Mouse (Mus musculus) intestine, embryonic 14.5 days (tissue): ENCODE results near the gene Col15a1. TPM values are rescaled to one million over a fixed set of nuclear protein-coding genes. Genes with fewer than 3 reads are reported as not detected.

Experiments used
- ATAC-seq: fragments of 200-750 bp; cut with Nextera tagmentation; replicated peaks from 2 replicates; pipeline ENCODE4 v1.8.0; 2017; ENCODE audit warnings: low read depth, moderate number of reproducible peaks, moderate TSS enrichment, moderate library complexity; ENCODE audit not compliant: low FRiP score, low TSS enrichment
- DNase-seq: peaks from one replicate; pipeline ENCODE4 v3.0.0-alpha.2; 2018; ENCODE audit warnings: low spot score
- H3K27ac ChIP-seq: fragments of 300-500 bp; sonication (generic); 2 replicates; pipeline ENCODE4 v1.5.1; 2014; ENCODE audit warnings: low read depth, mild to moderate bottlenecking, control low read depth
- H3K27me3 ChIP-seq: fragments of 300-500 bp; sonication (generic); replicated peaks from 2 replicates; pipeline ENCODE4 v1.6.1; 2014; ENCODE audit warnings: low read length, control low read depth; ENCODE audit not compliant: control insufficient read depth, insufficient read depth
- H3K36me3 ChIP-seq: fragments of 300-500 bp; sonication (generic); 2 replicates; pipeline ENCODE4 v1.6.1; 2014; ENCODE audit warnings: low read length, control low read depth; ENCODE audit not compliant: control insufficient read depth, insufficient read depth
- H3K4me1 ChIP-seq: fragments of 300-500 bp; sonication (generic); replicated peaks from 2 replicates; pipeline ENCODE4 v1.6.1; 2014; ENCODE audit warnings: low read length, control low read depth, mixed read lengths; ENCODE audit not compliant: control insufficient read depth, insufficient read depth
- H3K4me2 ChIP-seq: fragments of 300-500 bp; sonication (generic); 2 replicates; pipeline ENCODE4 v1.6.1; 2014; ENCODE audit warnings: low read length
- H3K4me3 ChIP-seq: fragments of 300-500 bp; sonication (generic); 2 replicates; pipeline ENCODE4 v1.5.1; 2014; ENCODE audit warnings: low read depth, low read length, control low read depth, mixed read lengths
- H3K9ac ChIP-seq: fragments of 300-500 bp; sonication (generic); 2 replicates; pipeline ENCODE4 v1.6.1; 2014; ENCODE audit warnings: mild to moderate bottlenecking, low read length
- H3K9me3 ChIP-seq: fragments of 300-500 bp; sonication (generic); 2 replicates; pipeline ENCODE4 v1.6.1; 2016; ENCODE audit warnings: low read length, control low read depth; ENCODE audit not compliant: control insufficient read depth
- WGBS: fragments of 180-500 bp; shearing (Covaris S2); extraction: QIAGEN DNeasy Blood & Tissue Kit; methylation state at CpG from one replicate; pipeline ENCODE4 v1.1.7; 2014; 5-methylcytosine and 5-hydroxymethylcytosine counted together
- polyA plus RNA-seq: library from polyadenylated mRNA; unstranded; fragments of >200 nt; fragmentation: Nextera tagmentation; extraction: Ambion mirVana; gene quantifications from 2 replicates; pipeline ENCODE4 v1.2.1, GENCODE M21; 2014

Col15a1 gene
- polyA plus RNA-seq, 1 experiment from 2014 or later: 15.5 TPM

DNA sequence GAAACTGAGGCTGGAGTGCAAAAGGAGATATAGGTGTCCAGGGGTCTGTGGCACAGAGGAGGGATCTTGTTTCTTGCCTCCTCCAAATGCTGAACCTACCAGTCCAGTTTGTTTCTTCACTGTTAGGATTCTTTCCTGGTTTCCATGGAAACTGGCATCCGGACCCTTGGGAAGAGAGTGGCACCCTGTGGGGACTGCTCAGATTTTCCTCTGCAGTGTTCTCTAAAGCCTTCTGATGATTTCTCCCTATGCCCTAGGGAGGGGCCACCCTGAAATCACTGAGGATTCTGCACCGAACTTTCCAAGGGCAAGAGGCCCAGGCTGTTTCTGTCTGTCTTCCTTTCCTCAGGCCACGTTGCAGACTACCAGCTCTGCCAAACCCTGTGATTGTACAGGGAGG is 27.4 kb downstream of the Col15a1 start:
- 0 out of 2 replicates have a peak, but pooled peaks cover 4% of the 10 kb centered on the region for H3K4me1 ChIP-seq
- H3K9ac ChIP-seq: no peak overlapping the region
- no peak for DNase-seq
- ATAC-seq: no peak
- no peaks in the 10 kb centered on the region for H3K9me3 ChIP-seq
- 43% methylated on average over 3 of the region's 3 CpGs for WGBS
- H3K27ac ChIP-seq: no peak overlapping the region
- H3K36me3 ChIP-seq: no peaks in the 10 kb centered on the region
- no peaks in the 10 kb centered on the region for H3K27me3 ChIP-seq
- H3K4me3 ChIP-seq: no peak overlapping the region
- H3K4me2 ChIP-seq: no peak overlapping the region

DNA sequence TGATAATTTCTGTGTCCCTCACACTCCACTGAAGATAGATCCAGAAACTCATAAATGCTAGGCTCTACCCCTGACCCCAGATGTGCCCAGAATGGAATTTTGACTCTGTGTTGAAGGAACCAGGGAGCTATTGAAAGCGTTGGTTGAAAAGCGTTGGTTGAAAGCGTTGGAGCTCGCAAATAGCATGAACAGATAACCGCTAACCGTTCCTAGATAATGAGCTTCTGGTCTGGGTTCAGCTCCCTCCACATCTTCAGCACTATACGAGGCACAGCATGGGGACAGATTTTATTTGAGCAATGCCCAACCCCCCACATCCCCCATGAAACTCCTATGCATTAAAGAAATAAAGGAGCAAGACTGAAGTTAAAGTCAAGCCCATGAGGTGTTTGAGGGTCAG is 28.1 kb downstream of the Col15a1 start:
- Histone ChIP-seq H3K36me3 (no peaks in the 10 kb centered on the region), H3K9me3 (no peaks in the 10 kb centered on the region), H3K4me3 (no peak overlapping the region), H3K27ac (no peak overlapping the region), H3K9ac (no peak overlapping the region), H3K4me1 (0 out of 2 replicates have a peak, but pooled peaks cover 4% of the 10 kb centered on the region), H3K27me3 (no peaks in the 10 kb centered on the region), H3K4me2 (no peak overlapping the region)
- WGBS: 89% methylated on average over 7 of the region's 7 CpGs
- no peak for ATAC-seq
- no peak for DNase-seq

DNA sequence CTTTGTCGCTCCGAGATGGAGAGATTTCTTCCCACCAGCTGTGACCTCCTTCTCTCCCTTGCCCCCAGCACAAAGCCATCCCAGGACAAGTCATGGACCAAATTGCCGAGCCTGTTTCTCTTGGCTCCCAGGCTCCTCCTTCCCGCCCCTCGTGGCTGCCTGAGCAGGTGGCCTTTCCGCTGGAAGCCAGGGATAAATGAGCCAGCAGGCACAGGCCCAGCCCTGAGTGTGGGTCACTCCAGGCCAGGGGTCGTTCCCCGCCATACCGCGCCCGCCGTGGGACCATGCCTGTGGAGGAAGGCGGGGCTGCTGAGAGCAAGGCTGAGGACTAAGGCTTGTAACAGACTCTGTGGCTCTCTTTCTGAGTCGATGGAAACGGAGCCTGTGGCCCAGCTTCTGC is 29.3 kb downstream of the Col15a1 start:
- H3K36me3 ChIP-seq: no peaks in the 10 kb centered on the region
- no peaks in the 10 kb centered on the region for H3K27me3 ChIP-seq
- WGBS: 34% methylated on average over 15 of the region's 15 CpGs
- no peak overlapping the region for H3K4me3 ChIP-seq
- H3K9ac ChIP-seq: no peak overlapping the region
- H3K4me1 ChIP-seq: 0 out of 2 replicates have a peak, but pooled peaks cover 4% of the 10 kb centered on the region
- ATAC-seq (no peak), DNase-seq (no peak)
- H3K4me2 ChIP-seq: no peak overlapping the region
- H3K27ac ChIP-seq: no peak overlapping the region
- no peaks in the 10 kb centered on the region for H3K9me3 ChIP-seq

DNA sequence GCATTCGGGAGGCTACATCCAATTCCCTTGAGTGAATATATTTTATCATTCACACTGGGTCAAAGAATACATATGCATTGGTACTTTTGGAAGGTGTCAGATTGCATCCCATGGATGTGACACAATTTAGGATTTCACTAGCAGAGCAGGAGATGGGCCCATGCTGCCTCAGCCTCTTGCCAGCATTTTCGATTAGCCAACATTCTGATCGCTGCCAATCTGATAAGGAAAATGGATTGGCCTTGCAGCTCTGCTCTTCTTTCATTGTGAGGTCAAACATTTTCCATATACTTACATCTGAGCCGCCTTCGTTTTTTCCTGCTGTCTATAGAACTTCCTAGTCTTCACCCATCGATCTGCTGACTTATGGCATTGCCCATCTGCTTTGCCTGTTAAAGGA is 31.2 kb downstream of the Col15a1 start:
- Histone ChIP-seq H3K9ac (no peak overlapping the region), H3K4me2 (no peak overlapping the region), H3K36me3 (no peaks in the 10 kb centered on the region), H3K27ac (no peak overlapping the region), H3K4me3 (no peak overlapping the region), H3K27me3 (no peaks in the 10 kb centered on the region), H3K4me1 (0 out of 2 replicates have a peak, but pooled peaks cover 4% of the 10 kb centered on the region), H3K9me3 (no peaks in the 10 kb centered on the region)
- DNase-seq (no peak), ATAC-seq (no peak)
- WGBS: 80% methylated on average over 6 of the region's 6 CpGs

DNA sequence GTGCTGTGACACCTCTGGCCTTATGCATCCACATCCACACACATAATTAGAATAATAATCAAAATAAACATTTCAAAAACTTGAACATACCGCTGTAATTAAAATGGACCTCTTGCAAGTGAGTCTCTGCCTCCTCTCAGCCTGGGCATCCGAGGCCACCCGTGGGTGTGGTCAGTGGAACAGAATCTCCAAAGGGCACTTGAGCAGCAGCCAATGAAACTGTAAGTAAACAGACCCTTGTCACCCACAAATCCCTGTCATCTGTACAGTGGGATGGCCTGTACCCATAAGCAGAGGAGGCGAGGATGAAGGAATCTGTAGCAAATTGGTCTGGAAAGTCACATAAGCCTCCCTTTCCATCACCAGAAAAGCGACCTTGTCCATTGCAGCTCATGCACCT is 32.9 kb downstream of the Col15a1 start:
- ATAC-seq (no peak), DNase-seq (no peak)
- Histone ChIP-seq H3K36me3 (no peaks in the 10 kb centered on the region), H3K9ac (no peak overlapping the region), H3K4me2 (no peak overlapping the region), H3K9me3 (no peaks in the 10 kb centered on the region), H3K27me3 (no peaks in the 10 kb centered on the region), H3K27ac (no peak overlapping the region), H3K4me3 (no peak overlapping the region), H3K4me1 (no peaks in the 10 kb centered on the region)
- 70% methylated on average over 5 of the region's 5 CpGs for WGBS

DNA sequence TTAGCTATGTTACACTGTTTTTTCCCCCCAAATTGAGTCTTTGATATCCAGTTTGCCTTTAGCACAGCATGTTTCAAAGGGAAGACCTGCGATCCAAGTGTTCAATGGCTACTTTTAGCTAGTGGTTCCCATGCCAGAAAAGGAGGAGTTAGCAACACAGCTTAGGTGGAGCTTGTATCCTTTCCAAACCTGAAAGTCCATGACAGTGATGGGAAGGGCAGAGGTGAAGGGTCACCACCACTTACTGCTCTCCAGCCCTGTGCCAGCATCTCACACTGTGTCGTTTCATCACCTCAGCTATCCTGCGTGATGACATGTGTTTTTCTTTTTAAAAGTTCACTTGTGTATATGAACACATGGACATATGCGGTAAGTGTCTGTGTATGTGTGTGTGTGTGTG is 34.2 kb downstream of the Col15a1 start:
- no peak overlapping the region for H3K4me2 ChIP-seq
- H3K9me3 ChIP-seq: no peaks in the 10 kb centered on the region
- no peak overlapping the region for H3K9ac ChIP-seq
- no peak overlapping the region for H3K27ac ChIP-seq
- H3K36me3 ChIP-seq: no peaks in the 10 kb centered on the region
- H3K27me3 ChIP-seq: no peaks in the 10 kb centered on the region
- DNase-seq: no peak
- H3K4me1 ChIP-seq: no peaks in the 10 kb centered on the region
- no peak for ATAC-seq
- no peak overlapping the region for H3K4me3 ChIP-seq
- 69% methylated on average over 4 of the region's 4 CpGs for whole genome bisulfite sequencing

DNA sequence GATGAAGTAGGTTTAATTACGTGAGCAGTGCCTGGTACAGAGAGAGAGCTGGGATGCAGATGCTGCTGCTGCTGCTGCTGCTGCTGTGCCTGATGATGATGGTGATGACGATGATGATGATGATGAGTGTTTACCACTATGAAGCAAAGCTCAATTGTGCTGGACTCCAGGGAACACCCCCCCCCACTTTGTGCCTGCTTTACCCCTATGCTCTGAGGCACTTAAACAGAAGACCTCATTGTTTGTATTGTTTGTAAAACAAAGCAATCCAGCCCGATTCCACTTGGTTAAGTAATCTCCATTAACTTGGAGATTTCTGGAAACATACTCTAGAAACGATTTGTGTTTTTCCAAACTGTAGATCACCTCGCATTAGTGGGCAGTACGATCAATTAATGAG is 36.7 kb downstream of the Col15a1 start:
- ATAC-seq (no peak), DNase-seq (no peak)
- H3K4me2 ChIP-seq: no peak overlapping the region
- H3K9ac ChIP-seq: no peak overlapping the region
- H3K36me3 ChIP-seq: no peaks in the 10 kb centered on the region
- no peaks in the 10 kb centered on the region for H3K27me3 ChIP-seq
- H3K9me3 ChIP-seq: no peaks in the 10 kb centered on the region
- no peak overlapping the region for H3K27ac ChIP-seq
- H3K4me1 ChIP-seq: no peaks in the 10 kb centered on the region
- no peak overlapping the region for H3K4me3 ChIP-seq
- WGBS: 74% methylated on average over 6 of the region's 6 CpGs

DNA sequence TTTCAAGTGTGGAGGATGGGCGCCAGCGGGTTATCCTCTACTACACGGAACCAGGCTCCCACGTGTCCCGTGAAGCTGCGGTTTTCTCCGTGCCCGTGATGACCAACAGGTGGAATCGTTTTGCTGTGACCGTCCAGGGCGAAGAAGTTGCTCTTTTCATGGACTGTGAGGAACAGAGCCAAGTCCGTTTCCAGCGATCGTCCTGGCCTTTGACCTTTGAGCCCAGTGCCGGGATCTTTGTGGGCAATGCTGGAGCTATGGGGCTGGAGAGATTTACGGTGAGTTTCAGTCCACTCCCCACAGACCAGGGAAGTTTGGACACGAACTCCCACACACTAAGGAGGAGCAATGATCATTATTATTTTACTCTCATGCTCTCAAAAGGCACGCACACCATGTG is 37.7 kb downstream of the Col15a1 start:
- no peak overlapping the region for H3K9ac ChIP-seq
- H3K4me3 ChIP-seq: no peak overlapping the region
- no peaks in the 10 kb centered on the region for H3K36me3 ChIP-seq
- no peak overlapping the region for H3K4me2 ChIP-seq
- no peak for DNase-seq
- H3K4me1 ChIP-seq: no peaks in the 10 kb centered on the region
- no peak for ATAC-seq
- no peaks in the 10 kb centered on the region for H3K9me3 ChIP-seq
- no peak overlapping the region for H3K27ac ChIP-seq
- H3K27me3 ChIP-seq: no peaks in the 10 kb centered on the region
- 82% methylated on average over 18 of the region's 18 CpGs for WGBS

DNA sequence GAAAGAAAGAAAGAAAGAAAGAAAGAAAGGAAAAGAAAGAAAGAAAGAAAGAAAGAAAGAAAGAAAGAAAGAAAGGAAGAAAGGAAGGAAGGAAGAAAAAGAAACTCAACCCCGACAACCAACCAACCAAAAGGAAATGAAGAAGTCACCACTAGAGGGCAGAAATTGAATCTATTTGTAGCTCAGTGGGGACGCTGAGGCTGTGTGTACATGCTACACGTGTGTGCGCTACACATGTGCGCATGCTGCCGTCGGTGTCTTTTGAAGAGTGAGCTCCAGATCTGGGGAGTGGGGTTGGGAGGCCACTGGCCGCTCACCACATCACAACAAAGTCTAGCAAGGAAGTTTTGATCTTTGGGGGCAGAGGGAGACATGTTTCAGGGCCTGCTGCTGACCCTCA is 38.9 kb downstream of the Col15a1 start:
- DNase-seq (no peak), ATAC-seq (no peak; the same call in 1 of the 2 replicates)
- H3K9me3 ChIP-seq: no peaks in the 10 kb centered on the region
- H3K4me1 ChIP-seq: no peaks in the 10 kb centered on the region
- H3K4me2 ChIP-seq: no peak overlapping the region
- H3K27me3 ChIP-seq: no peaks in the 10 kb centered on the region
- no peak overlapping the region for H3K4me3 ChIP-seq
- H3K27ac ChIP-seq: no peak overlapping the region
- WGBS: 54% methylated on average over 8 of the region's 8 CpGs
- H3K9ac ChIP-seq: no peak overlapping the region
- H3K36me3 ChIP-seq: no peaks in the 10 kb centered on the region
